Mouse (Mus musculus): ENCODE data around the gene Rbm44. TPM values are rescaled to one million over a fixed set of nuclear protein-coding genes. Genes with fewer than 3 reads are reported as not detected.

The Rbm44 gene
- polyA plus RNA-seq, 1 experiment from 2014 or later = 0.10 TPM

DNA sequence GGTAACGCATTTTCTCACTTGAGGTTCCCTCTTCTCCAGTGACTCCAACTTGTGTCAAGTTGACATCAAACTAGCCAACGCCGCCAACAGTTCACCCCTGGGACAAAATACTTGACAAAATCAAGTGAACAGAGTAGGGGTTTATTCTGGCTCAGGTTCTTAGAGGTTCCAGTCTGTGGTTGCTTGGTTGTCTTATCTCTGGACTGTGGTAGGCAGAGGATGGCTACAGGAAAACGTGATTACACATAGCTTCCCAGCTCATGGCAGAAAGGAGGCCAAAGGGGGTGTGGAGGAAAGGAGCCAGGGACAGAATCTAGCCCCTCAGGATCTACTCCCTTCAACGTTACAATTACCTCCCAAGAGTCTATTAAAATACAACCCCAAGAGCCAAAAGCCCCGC, 41.8 kb downstream of the Rbm44 start:
- 46% methylated on average over 6 of the region's 6 CpGs for WGBS (ENCODE audit: missing documents)
- Histone ChIP-seq H3K36me3 (ENCODE audit: inconsistent target) (no peaks in the 10 kb centered on the region), H3K27ac (peak overlapping the region; percentile 90), H3K79me2 (ENCODE audit: inconsistent target) (no peaks in the 10 kb centered on the region; the same call in 1 of the 2 replicates), H3K4me3 (ENCODE audit: inconsistent target) (no peak overlapping the region)

DNA sequence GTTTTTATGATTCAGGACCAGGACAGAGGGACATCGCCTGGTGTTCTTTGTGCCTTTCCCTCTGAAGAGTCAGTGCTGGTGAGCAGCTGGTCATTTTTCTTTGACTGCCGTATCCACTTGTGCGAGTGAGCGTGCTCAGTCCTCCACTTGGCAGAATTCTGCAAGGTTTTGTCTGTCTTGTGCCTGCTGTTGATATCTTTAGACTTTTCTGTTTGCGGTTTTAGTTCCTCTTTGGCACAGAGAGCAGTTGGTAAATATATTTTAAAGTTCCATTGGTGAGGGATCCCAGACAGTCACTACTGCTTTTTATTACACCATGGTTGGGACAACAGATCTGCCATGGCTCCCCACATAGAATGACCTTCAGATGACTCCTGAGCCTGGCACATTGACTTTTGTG, 42.4 kb downstream of the Rbm44 start:
- no peaks in the 10 kb centered on the region; the same call in 1 of the 2 replicates for H3K79me2 ChIP-seq (ENCODE audit: inconsistent target)
- H3K27ac ChIP-seq = peak overlapping the region; percentile 90
- H3K36me3 ChIP-seq (ENCODE audit: inconsistent target) = no peaks in the 10 kb centered on the region
- 0% methylated on average over 5 of the region's 5 CpGs for WGBS (ENCODE audit: missing documents)
- H3K4me3 ChIP-seq (ENCODE audit: inconsistent target) = no peak overlapping the region

DNA sequence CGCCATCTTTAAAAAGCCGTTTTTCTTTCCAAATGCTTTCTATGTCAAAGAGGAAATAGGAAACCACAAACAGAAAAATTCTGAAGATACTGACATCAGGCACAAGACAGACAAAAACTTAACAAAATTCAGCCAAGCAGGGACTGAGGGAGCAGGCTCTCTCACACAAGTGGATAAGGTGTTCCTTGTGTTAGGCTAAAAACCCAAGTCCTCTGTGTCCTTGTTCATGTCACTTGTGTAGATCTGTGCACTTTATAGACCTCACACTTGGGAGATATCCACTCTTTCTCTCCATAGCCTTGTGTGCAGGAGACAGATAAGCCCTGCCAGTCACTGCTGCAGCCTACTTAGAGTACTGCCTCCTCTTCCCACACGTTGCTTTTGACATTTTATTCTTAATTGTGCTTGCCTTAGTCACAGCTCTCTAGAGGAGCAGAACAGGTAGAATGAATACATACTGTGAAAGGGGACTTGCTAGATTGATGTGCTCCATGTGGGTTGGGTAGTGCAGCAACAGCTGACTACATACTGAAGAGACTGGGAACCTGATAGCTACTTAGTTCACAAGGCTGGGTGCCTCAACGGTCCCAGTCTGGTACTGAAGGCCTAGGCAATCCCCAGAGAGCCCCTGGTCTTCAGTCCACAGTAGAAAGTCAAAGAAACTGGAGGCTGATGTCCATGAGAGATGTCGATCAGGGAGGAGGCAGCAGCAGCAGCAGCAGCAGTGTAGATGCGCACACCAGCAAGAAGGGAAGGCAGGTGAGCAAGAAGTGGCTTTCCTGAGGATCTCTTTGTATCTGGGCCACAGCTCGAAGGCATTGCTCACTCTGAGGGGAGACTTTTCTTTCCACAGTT, 43.1 kb downstream of the Rbm44 start:
- peak overlapping the region; percentile 90 for H3K27ac ChIP-seq
- no peak overlapping the region for H3K4me3 ChIP-seq (ENCODE audit: inconsistent target)
- 37% methylated on average over 7 of the region's 7 CpGs for WGBS (ENCODE audit: missing documents)
- H3K79me2 ChIP-seq (ENCODE audit: inconsistent target) = no peaks in the 10 kb centered on the region; the same call in 1 of the 2 replicates
- no peaks in the 10 kb centered on the region for H3K36me3 ChIP-seq (ENCODE audit: inconsistent target)

DNA sequence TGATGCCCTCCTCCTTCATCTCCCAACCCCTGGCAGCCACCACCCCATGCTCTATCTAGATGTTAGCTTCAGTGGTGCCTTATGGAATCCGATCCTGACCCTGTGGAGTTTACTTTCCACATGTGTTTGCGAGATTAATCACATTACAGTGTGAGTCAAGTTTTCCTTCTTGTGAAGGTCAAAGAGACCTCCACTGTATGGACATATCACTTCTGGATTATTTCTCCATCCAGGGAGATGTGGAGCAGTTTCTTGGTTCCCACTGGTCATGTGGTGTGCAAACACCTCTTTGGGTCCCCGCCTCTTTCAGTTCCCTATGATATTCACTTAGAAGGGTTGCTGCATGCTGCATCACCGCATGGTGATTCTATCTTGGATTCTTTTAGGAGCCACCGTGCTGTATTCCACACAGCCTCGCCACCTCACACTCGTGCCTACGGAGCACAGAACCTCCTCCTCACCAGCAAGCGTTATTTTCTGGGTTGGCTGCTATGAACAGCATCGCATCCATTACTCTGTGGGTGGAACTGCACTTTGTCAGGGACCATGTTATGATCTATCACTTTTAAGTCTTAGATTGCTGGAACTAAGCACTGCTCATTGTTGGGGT, 44.1 kb downstream of the Rbm44 start:
- no peak overlapping the region for H3K4me3 ChIP-seq (ENCODE audit: inconsistent target)
- no peak overlapping the region; the same call in 1 of the 2 replicates for H3K27ac ChIP-seq
- H3K36me3 ChIP-seq (ENCODE audit: inconsistent target) = no peaks in the 10 kb centered on the region
- WGBS (ENCODE audit: missing documents) = 73% methylated on average over 10 of the region's 10 CpGs
- H3K79me2 ChIP-seq (ENCODE audit: inconsistent target) = no peaks in the 10 kb centered on the region; the same call in 1 of the 2 replicates

DNA sequence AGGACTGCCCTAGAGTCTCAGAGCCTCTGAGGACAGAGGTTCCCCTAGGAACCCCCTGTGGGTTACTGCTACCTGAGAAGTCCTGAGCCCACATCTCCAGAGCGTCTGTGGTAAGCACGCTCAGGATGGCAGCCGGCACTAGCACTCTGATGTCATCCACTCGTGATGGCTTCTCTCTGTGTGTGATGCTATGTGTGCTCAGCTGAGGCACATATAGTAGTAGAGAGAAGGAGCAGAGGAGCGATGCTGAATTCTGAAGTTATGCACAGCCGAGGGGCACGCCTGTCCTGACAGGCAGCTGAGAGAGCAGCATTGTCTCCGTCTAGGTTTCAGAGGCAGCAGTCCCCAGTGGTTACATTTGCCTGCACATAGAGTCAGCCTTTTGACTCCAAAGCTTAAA, 47.3 kb downstream of the Rbm44 start:
- WGBS (ENCODE audit: missing documents) = 87% methylated on average over 8 of the region's 8 CpGs
- H3K36me3 ChIP-seq (ENCODE audit: inconsistent target) = no peaks in the 10 kb centered on the region
- H3K27ac ChIP-seq = no peak overlapping the region
- no peak overlapping the region for H3K4me3 ChIP-seq (ENCODE audit: inconsistent target)
- H3K79me2 ChIP-seq (ENCODE audit: inconsistent target) = no peaks in the 10 kb centered on the region

DNA sequence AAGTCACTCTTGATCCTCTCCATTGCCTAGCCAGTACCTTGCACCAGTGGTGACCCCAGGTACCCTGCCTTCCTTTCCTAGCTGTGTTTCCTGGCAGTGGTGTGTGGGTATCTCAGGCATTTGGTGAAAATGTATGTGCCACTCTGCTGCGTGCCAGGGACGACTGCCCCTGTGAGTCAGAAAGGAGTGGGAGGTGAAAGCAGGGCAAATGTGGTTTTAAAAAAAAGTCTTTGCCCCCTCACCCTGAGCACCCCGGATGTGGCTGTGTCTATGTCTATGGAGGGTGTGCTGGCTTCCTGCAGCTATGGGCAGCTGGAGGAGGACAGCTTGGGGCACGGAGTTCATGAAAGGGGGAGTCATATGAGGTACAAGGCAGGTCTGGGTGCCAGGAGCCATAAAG, 48.4 kb downstream of the Rbm44 start:
- 32% methylated on average over 4 of the region's 4 CpGs for WGBS (ENCODE audit: missing documents)
- H3K27ac ChIP-seq = no peak overlapping the region

DNA sequence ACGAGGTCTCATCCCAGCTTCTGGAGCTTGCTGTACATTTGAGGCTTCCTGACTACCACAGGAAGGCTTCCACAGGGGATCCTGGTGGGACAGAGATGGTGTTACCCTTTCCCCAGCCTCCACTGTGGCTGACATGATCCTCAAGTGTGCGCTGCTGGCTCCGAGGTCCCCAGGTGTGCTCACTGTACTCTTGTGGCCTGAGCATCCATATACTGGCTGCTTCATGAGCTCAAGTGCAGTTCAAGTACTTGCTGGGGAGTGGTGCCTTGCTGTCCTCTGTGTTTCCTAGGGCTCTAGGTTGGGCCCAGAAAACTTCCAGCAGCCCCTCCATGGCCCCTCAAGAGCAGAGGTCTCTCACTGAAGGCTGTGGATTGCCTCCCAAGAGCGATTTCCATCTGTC, 48.8 kb downstream of the Rbm44 start:
- no peaks in the 10 kb centered on the region for H3K79me2 ChIP-seq (ENCODE audit: inconsistent target)
- no peak overlapping the region for H3K27ac ChIP-seq
- WGBS (ENCODE audit: missing documents) = 95% methylated on average over 4 of the region's 4 CpGs
- H3K36me3 ChIP-seq (ENCODE audit: inconsistent target) = no peaks in the 10 kb centered on the region
- no peak overlapping the region for H3K4me3 ChIP-seq (ENCODE audit: inconsistent target)

More for the DNA sequence above, 48.4 kb downstream of the Rbm44 start:
- H3K4me3 ChIP-seq (ENCODE audit: inconsistent target) = no peak overlapping the region
- H3K36me3 ChIP-seq (ENCODE audit: inconsistent target) = no peaks in the 10 kb centered on the region
- no peaks in the 10 kb centered on the region for H3K79me2 ChIP-seq (ENCODE audit: inconsistent target)

DNA sequence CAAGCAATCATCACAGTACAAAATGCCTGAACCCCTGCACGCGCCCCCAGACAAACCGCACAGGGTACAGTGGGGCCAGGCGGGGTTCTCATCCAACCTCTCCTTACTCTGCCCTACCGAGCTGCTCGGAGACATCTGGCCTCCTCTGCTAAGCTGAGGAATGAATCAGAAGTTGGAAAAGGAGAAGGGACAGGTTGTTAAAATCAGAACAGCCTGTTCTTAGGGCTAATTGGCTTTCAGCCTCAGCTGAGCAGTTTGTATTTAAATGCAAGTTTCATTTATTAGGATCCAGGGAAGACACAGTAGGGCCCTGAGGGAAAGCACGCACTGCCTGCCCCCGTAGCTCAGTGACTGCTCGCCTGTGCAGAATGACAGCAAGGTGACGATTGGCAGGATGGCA, 54.9 kb downstream of the Rbm44 start:
- 98% methylated on average over 10 of the region's 10 CpGs for WGBS (ENCODE audit: missing documents)
- H3K36me3 ChIP-seq (ENCODE audit: inconsistent target) = no peaks in the 10 kb centered on the region

DNA sequence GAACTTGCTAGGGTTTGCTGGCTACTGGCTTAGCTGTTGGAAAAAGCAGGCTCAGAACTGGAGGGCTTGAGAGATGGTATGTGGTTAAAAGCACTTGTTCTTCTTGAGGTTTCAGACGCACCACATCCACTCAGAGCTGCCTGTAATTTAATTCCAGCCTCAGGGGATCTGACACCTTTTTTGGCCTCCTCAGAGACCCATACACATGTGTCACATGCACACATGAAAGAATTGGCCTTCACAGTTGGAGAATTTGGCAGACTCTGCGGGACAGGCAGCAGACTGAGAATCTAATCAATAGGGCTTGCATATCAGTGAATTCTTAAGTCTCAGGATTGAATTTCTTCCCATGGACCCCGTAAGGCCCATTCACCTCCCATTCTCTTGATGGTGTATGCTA, 56.2 kb downstream of the Rbm44 start:
- Histone ChIP-seq H3K36me3 (ENCODE audit: inconsistent target) (no peaks in the 10 kb centered on the region), H3K27ac (no peak overlapping the region)

More for the DNA sequence above, 54.9 kb downstream of the Rbm44 start:
- Histone ChIP-seq H3K79me2 (ENCODE audit: inconsistent target) (no peaks in the 10 kb centered on the region), H3K4me3 (ENCODE audit: inconsistent target) (no peak overlapping the region), H3K27ac (no peak overlapping the region)

DNA sequence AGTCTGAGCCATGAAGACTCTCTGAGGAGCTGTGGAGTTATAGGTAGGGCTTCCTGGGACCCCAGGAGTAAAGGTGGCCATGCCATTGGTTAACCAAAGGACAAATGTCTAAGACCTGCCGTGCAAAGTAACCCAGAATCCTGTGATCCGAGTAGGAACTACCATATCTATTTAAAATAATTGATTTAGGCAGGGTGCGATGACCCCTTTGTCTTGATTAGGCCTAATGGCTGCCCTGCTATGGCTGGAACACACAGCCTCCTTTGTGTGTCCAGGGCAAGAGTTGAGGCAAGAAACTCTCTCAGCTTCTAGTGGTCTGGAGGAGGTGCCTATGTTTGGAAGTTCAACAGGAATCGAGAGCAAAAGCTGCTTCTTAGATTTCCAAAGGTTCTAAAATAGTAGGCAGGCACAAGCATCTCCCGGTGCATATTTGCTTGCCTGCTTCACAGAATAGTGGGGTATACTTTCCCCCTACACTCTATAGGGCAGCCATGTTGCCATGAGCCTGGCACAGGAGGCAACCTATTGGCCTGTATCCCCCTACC, 59.4 kb downstream of the Rbm44 start:
- Histone ChIP-seq H3K4me3 (ENCODE audit: inconsistent target) (no peak overlapping the region), H3K79me2 (ENCODE audit: inconsistent target) (no peaks in the 10 kb centered on the region), H3K27ac (no peak overlapping the region), H3K36me3 (ENCODE audit: inconsistent target) (no peaks in the 10 kb centered on the region)
- 96% methylated on average over 5 of the region's 5 CpGs for WGBS (ENCODE audit: missing documents)

More for the DNA sequence above, 56.2 kb downstream of the Rbm44 start:
- Histone ChIP-seq H3K4me3 (ENCODE audit: inconsistent target) (no peak overlapping the region), H3K79me2 (ENCODE audit: inconsistent target) (no peaks in the 10 kb centered on the region)
- 93% methylated on average over 3 of the region's 3 CpGs for WGBS (ENCODE audit: missing documents)

DNA sequence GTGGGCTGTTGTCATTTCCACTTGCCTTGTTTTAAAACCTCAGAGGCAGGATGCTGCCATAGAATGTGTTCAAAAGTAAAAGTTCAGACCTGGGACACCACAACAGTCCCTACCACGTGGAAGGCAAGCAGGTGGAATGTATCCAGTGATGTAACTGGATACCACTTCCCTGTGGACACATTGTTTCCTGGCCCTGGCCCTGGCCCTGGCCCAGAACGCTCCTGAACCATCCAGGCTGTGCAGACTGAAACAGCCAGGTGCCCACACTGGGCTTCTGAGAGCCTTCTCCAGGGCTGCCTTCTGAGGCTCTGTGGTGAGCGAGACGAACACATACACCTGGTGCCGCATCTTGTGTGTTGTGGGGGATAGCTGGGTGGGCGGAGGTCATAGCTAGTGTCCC, 60.8 kb downstream of the Rbm44 start:
- Histone ChIP-seq H3K27ac (no peak overlapping the region), H3K79me2 (ENCODE audit: inconsistent target) (no peaks in the 10 kb centered on the region), H3K36me3 (ENCODE audit: inconsistent target) (no peaks in the 10 kb centered on the region), H3K4me3 (ENCODE audit: inconsistent target) (no peak overlapping the region)
- 89% methylated on average over 6 of the region's 6 CpGs for WGBS (ENCODE audit: missing documents)

DNA sequence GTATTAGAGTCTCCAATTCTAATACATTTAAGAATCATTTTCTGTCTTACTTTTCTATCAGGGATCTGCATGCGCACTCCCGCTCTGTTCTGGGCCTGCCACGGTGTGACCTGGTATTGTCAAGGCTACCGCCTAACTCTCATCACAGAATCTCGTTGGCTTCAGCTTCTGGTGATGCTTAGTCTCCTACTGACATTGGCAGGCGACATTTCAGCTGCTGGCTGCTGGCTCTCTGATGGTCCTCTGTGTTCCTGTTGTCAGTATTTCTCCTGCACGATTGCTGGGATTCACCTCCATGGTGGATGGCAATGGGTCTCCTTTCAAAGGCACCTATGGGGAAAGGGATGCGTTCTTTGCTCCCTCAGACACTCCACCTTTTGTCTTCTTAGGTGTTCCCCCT, 61.4 kb downstream of the Rbm44 start:
- WGBS (ENCODE audit: missing documents) = 98% methylated on average over 8 of the region's 8 CpGs
- H3K79me2 ChIP-seq (ENCODE audit: inconsistent target) = no peaks in the 10 kb centered on the region
- no peaks in the 10 kb centered on the region for H3K36me3 ChIP-seq (ENCODE audit: inconsistent target)
- no peak overlapping the region for H3K27ac ChIP-seq
- H3K4me3 ChIP-seq (ENCODE audit: inconsistent target) = no peak overlapping the region

DNA sequence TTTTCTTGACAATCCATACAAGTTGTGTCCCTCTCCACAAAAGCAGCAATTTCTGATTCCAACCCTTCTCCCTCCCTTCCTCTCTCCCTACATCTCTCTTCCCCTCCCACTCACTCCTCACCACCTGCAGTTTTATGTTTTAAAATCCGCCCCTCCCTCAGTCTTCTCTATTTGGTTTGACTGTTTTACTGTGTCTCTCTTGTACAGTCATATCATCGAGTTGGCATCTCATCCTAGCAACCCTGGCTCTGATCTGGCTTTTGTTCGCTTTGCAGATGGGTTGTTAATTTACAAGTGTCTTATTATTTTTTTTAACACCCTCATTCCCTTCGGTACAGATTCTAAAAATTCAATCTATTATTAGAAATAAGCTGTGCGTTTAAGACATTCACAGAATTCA, 62.0 kb downstream of the Rbm44 start:
- no peaks in the 10 kb centered on the region for H3K36me3 ChIP-seq (ENCODE audit: inconsistent target)
- WGBS (ENCODE audit: missing documents) = 61% methylated on average over 5 of the region's 5 CpGs
- H3K79me2 ChIP-seq (ENCODE audit: inconsistent target) = no peaks in the 10 kb centered on the region
- no peak overlapping the region for H3K4me3 ChIP-seq (ENCODE audit: inconsistent target)
- no peak overlapping the region for H3K27ac ChIP-seq

DNA sequence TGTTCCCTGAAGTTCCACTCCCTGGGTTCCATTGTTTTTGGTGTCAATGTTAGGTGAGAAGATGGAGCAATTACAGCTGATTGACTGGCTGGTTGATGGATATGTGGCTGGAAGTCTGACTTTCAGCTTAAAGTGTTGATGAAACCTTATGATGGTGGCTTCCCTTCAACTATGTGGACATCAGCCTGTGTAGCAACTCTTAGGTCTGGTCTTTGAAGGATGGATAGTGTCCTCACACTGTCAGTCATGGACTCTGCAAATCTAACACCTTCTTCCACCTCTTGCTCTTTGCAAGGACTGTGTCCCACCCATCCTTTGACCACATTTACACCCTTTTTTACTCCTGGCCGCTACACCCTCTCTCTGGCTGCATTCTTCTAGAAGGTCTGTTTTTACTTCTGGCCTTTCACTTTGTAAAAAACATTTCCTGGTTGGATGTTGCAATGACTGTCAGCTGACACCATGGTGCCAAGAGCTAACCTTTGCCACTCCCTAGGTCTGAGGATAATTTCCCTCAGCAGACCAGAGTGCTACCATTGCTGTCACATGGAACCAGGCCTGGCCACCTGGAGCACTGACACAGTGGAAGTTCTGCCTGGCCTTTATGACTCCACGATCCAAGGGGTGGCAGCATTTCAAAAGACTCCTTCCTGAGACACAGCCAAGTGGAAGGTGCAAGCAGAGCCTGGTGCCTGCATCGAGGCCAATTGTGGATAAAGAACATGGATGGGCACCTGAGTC, 62.6 kb downstream of the Rbm44 start:
- H3K27ac ChIP-seq = 0 out of 2 replicates have a peak overlapping the region, but pooled peaks have one; percentile 10
- no peaks in the 10 kb centered on the region for H3K36me3 ChIP-seq (ENCODE audit: inconsistent target)
- 62% methylated on average over 3 of the region's 3 CpGs for WGBS (ENCODE audit: missing documents)
- H3K79me2 ChIP-seq (ENCODE audit: inconsistent target) = no peaks in the 10 kb centered on the region
- H3K4me3 ChIP-seq (ENCODE audit: inconsistent target) = no peak overlapping the region
